Mouse (Mus musculus): ENCODE results near the gene Cadps2. TPM values are rescaled to one million over a fixed set of nuclear protein-coding genes. Genes with fewer than 3 reads are reported as not detected.

The Cadps2 gene
- polyA plus RNA-seq (2017; shearing (Covaris generic)) = 0.17 TPM

GRCm38 (mm10) chr6:23839009-23839811, at the start of gene Cadps2:
Cadps2 (minus strand) TSS chr6:23839421.

GRCm38 (mm10) chr6:23655036-23655435, 184.2 kb downstream of the Cadps2 start, which contains the start of gene Rnf148:
Rnf148 (minus strand) TSS chr6:23655136.

GRCm38 (mm10) chr6:23650205-23650604, 189.0 kb downstream of the Cadps2 start, which contains the start of gene Rnf133:
Rnf133 (minus strand) TSS chr6:23650305.

GRCm38 (mm10) chr6:23248313-23249052, 590.7 kb downstream of the Cadps2 start, which contains the start of gene Fezf1:
Fezf1 (minus strand) TSS chr6:23248362.

Other genes starting within 250 kb of the Cadps2 start
- gene Rnf133, start 189.1 kb downstream of the Cadps2 start, polyA plus RNA-seq (2017; shearing (Covaris generic)) = not detected
- not detected for gene Rnf148, start 184.3 kb downstream of the Cadps2 start, polyA plus RNA-seq (2017; shearing (Covaris generic))
- not detected for gene Tas2r118, start 130.6 kb upstream of the Cadps2 start, polyA plus RNA-seq (2017; shearing (Covaris generic))